Mouse (Mus musculus) heart, adult 10 weeks (tissue): ENCODE results near the gene 2310046K23Rik. TPM values are rescaled to one million over a fixed set of nuclear protein-coding genes. Genes with fewer than 3 reads are reported as not detected.

ENCODE experiments used
- polyA plus RNA-seq: library from polyadenylated mRNA; stranded (reverse); fragments of 350-450 nt; fragmentation: Illumina TruSeq; extraction: RNeasy Lipid Tissue Mini Kit (QIAGEN cat#74804); gene quantifications from one replicate; pipeline ENCODE4 v1.2.3, GENCODE M21; 2014; ENCODE audit warnings: low read depth, low replicate concordance

The 2310046K23Rik gene
- polyA plus RNA-seq, result not detected

GRCm38 (mm10) chr3:92534411-92534810 lies at the start of gene 2310046K23Rik:
TSS of gene 2310046K23Rik (minus strand) at chr3:92534511.

DNA sequence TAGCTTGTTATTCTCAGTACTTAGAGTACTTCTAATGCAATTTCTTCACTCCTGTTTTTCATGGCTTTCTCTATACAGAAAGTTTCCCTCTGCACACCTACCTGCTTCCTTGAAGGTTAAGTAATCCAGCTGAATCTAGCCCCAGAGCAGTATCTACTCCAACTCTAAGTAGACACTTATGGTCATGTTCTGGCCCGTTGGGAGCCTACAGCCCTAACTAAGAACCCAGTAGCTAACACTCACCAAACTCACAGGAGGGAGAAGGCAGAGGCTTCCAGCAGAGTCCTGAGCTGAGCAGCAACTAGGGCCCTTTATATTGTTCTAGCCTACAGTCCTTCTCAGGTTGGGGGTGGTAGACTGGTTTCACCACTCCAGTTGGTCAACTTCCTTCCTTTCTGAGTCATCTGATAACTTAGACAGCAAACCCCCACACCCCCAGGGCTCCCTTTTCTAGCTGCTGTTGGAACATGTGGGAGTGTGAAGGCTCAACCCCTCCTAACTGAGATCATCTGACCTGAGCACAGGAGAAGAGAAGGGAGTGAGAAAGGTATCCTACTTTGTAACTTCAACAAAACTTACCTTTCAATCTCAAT lies 39.2 kb upstream of the 2310046K23Rik start, which contains the start of gene Ivl:
Gene Ivl, minus strand, starts transcription at position 287 of the 593 bp plus-strand sequence.

DNA sequence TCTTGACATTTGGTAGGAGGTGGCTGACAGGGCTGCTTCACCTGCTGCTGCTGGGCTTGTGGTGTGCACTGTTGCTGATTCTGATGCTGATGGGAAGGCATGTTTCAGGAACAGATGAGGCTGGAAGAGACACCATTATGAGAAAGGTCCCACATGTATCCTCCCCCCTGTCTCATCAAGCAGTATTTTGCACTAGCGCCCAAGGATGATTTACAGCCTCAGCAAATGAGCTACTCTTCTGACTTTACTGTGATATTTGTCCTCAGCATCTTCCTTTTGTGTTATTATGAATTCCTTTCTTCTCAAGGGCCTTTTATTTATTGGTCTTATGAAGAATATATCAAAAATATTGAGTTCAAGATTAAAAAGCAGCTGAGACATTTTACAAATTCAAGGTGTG lies 33.9 kb downstream of the 2310046K23Rik start, which contains the start of gene Sprr4:
Gene Sprr4, minus strand, starts transcription at position 101 of the 400 bp plus-strand sequence.

DNA sequence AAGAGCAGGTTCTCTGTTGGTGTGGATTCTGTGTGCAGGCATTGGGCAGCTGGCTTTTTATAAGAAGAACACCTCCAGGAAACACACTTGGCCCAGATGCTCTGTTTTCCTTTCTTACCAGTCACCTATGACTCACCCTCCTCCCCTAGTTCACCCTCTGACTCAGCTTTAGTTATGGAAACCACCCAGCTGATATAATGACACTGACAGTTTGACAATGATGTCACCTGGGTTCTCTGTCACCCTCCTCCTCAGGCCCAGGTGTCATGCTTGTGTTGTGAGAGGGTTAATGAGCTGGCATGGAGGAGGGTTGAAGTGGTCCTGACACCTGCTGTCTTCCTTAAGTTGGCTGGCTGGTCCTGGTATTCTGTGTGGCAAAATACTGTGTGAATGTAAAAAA lies 48.4 kb downstream of the 2310046K23Rik start, which contains the start of gene Sprr1a:
Gene Sprr1a, minus strand, starts transcription at position 33 of the 400 bp plus-strand sequence.

Other genes starting within 250 kb of the 2310046K23Rik start
- not detected for gene Sprr2a3, start 249.1 kb downstream of the 2310046K23Rik start, polyA plus RNA-seq
- not detected for gene Sprr2b, start 217.9 kb downstream of the 2310046K23Rik start, polyA plus RNA-seq
- gene Sprr2d, start 195.4 kb downstream of the 2310046K23Rik start, polyA plus RNA-seq, result not detected
- gene Sprr2e, start 182.4 kb downstream of the 2310046K23Rik start, polyA plus RNA-seq, result not detected
- gene Sprr2f, start 169.3 kb downstream of the 2310046K23Rik start, polyA plus RNA-seq, result not detected
- not detected for gene Sprr2h, start 148.8 kb downstream of the 2310046K23Rik start, polyA plus RNA-seq
- gene Sprr2i, start 126.5 kb downstream of the 2310046K23Rik start, polyA plus RNA-seq, result not detected
- gene Sprr2j-ps, start 116.4 kb downstream of the 2310046K23Rik start, polyA plus RNA-seq, result not detected
- 4.6 TPM for gene Gm9774, start 105.1 kb downstream of the 2310046K23Rik start, polyA plus RNA-seq
- not detected for gene Sprr2k, start 101.9 kb downstream of the 2310046K23Rik start, polyA plus RNA-seq
- not detected for gene Sprr1b, start 95.7 kb downstream of the 2310046K23Rik start, polyA plus RNA-seq
- not detected for gene Sprr3, start 75.8 kb downstream of the 2310046K23Rik start, polyA plus RNA-seq
- not detected for gene Sprr1a, start 48.6 kb downstream of the 2310046K23Rik start, polyA plus RNA-seq
- gene Sprr4, start 34.0 kb downstream of the 2310046K23Rik start, polyA plus RNA-seq, result not detected
- gene Ivl, start 39.2 kb upstream of the 2310046K23Rik start, polyA plus RNA-seq, result not detected
- gene Smcp, start 54.5 kb upstream of the 2310046K23Rik start, polyA plus RNA-seq, result not detected
- not detected for gene 2210017I01Rik, start 73.0 kb upstream of the 2310046K23Rik start, polyA plus RNA-seq
- gene Lce6a, start 87.1 kb upstream of the 2310046K23Rik start, polyA plus RNA-seq, result not detected
- not detected for gene Lce1a1, start 113.8 kb upstream of the 2310046K23Rik start, polyA plus RNA-seq
- not detected for gene Lce1b, start 122.4 kb upstream of the 2310046K23Rik start, polyA plus RNA-seq
- gene Lce1a2, start 135.8 kb upstream of the 2310046K23Rik start, polyA plus RNA-seq, result not detected
- gene Lce1c, start 144.7 kb upstream of the 2310046K23Rik start, polyA plus RNA-seq, result not detected
- gene Lce1d, start 152.7 kb upstream of the 2310046K23Rik start, polyA plus RNA-seq, result not detected
- not detected for gene Lce1e, start 174.6 kb upstream of the 2310046K23Rik start, polyA plus RNA-seq
- not detected for gene Lce1f, start 185.8 kb upstream of the 2310046K23Rik start, polyA plus RNA-seq
- gene Gm38119, start 204.6 kb upstream of the 2310046K23Rik start, polyA plus RNA-seq, result not detected
- not detected for gene Lce1g, start 217.8 kb upstream of the 2310046K23Rik start, polyA plus RNA-seq
- gene Lce1h, start 230.6 kb upstream of the 2310046K23Rik start, polyA plus RNA-seq, result not detected
- gene Lce1i, start 244.4 kb upstream of the 2310046K23Rik start, polyA plus RNA-seq, result not detected